Mouse (Mus musculus): ENCODE data around the gene Chfr. TPM values are rescaled to one million over a fixed set of nuclear protein-coding genes. Genes with fewer than 3 reads are reported as not detected.

Gene Chfr
- polyA plus RNA-seq, 1 experiment from 2014 or later = 23.6 TPM

GRCm38 (mm10) chr5:110177021-110177420, 41.4 kb downstream of the Chfr start:
- no peaks in the 10 kb centered on the region for H3K9me3 ChIP-seq (ENCODE audit: control insufficient read depth)
- H3K36me3 ChIP-seq (ENCODE audit: control insufficient read depth, insufficient read depth) = peaks cover 7% of the 10 kb centered on the region; the same call in 1 of the 2 replicates
- under 1% methylated on average over 19 of the region's 19 CpGs for WGBS
- H3K4me1 ChIP-seq (replicated peaks; ENCODE audit: control insufficient read depth, insufficient read depth, low read length) = no peaks in the 10 kb centered on the region; the same call in 1 of the 2 replicates
- TF ChIP-seq CTCF (IDR thresholded peaks at IDR 0.05; ENCODE audit: low read depth) = no peak
- peak overlapping the region; percentile 80 for H3K4me3 ChIP-seq (ENCODE audit: low read depth, low read length)
- ATAC-seq = peak; percentile 12; the same call in 1 of the 2 replicates
- H3K4me2 ChIP-seq (replicated peaks; ENCODE audit: low read depth) = peak overlapping the region; percentile 74
- H3K27me3 ChIP-seq (replicated peaks; ENCODE audit: control insufficient read depth, insufficient read depth, low read length) = no peaks in the 10 kb centered on the region
- peak overlapping the region; percentile 83 for H3K27ac ChIP-seq (ENCODE audit: low read depth, low read length)
- H3K9ac ChIP-seq (ENCODE audit: low read depth, low read length) = peak overlapping the region; percentile 86

DNA sequence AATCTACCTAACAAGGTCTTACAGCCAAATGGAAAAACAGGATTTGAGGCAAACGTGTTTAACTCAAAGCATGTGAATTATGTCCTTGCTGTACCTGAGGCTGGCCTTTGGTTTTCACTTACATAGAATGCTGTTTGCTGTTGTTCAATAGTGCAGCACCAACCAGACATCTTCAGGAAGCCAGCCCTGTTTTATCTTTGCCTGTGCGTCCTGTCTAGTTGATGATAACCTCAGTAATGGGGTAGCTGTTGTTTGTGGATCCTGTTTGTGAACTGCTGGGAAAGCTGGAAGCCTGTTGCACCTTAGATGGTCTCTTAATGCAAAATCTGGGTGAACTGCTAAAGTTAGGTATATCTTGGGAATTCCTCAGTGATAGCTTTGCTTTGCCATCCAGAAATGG, 43.0 kb downstream of the Chfr start:
- Histone ChIP-seq H3K27me3 (replicated peaks; ENCODE audit: control insufficient read depth, insufficient read depth, low read length) (no peaks in the 10 kb centered on the region), H3K27ac (ENCODE audit: low read depth, low read length) (no peak overlapping the region), H3K4me2 (replicated peaks; ENCODE audit: low read depth) (no peak overlapping the region), H3K36me3 (ENCODE audit: control insufficient read depth, insufficient read depth) (peaks cover 7% of the 10 kb centered on the region), H3K4me3 (ENCODE audit: low read depth, low read length) (no peak overlapping the region), H3K9me3 (ENCODE audit: control insufficient read depth) (no peaks in the 10 kb centered on the region), H3K9ac (ENCODE audit: low read depth, low read length) (no peak overlapping the region), H3K4me1 (replicated peaks; ENCODE audit: control insufficient read depth, insufficient read depth, low read length) (no peaks in the 10 kb centered on the region; the same call in 1 of the 2 replicates)
- WGBS = 83% methylated on average over 2 of the region's 2 CpGs
- no peak for ATAC-seq
- no peak for TF ChIP-seq CTCF (IDR thresholded peaks at IDR 0.05; ENCODE audit: low read depth)

- no peak overlapping the region for H3K4me3 ChIP-seq (ENCODE audit: low read depth, low read length)
- no peaks in the 10 kb centered on the region for H3K27me3 ChIP-seq (replicated peaks; ENCODE audit: control insufficient read depth, insufficient read depth, low read length)
- 88% methylated on average over 5 of the region's 5 CpGs for WGBS
- no peak overlapping the region for H3K4me2 ChIP-seq (replicated peaks; ENCODE audit: low read depth)
- no peak for ATAC-seq
- no peak for TF ChIP-seq CTCF (IDR thresholded peaks at IDR 0.05; ENCODE audit: low read depth)
- peaks cover 33% of the 10 kb centered on the region for H3K36me3 ChIP-seq (ENCODE audit: control insufficient read depth, insufficient read depth)
- no peak overlapping the region for H3K9ac ChIP-seq (ENCODE audit: low read depth, low read length)
- H3K4me1 ChIP-seq (replicated peaks; ENCODE audit: control insufficient read depth, insufficient read depth, low read length) = no peaks in the 10 kb centered on the region
- H3K27ac ChIP-seq (ENCODE audit: low read depth, low read length) = no peak overlapping the region
- no peaks in the 10 kb centered on the region for H3K9me3 ChIP-seq (ENCODE audit: control insufficient read depth)
Observed at GRCm38 (mm10) chr5:110181716-110182115, 46.1 kb downstream of the Chfr start.

DNA sequence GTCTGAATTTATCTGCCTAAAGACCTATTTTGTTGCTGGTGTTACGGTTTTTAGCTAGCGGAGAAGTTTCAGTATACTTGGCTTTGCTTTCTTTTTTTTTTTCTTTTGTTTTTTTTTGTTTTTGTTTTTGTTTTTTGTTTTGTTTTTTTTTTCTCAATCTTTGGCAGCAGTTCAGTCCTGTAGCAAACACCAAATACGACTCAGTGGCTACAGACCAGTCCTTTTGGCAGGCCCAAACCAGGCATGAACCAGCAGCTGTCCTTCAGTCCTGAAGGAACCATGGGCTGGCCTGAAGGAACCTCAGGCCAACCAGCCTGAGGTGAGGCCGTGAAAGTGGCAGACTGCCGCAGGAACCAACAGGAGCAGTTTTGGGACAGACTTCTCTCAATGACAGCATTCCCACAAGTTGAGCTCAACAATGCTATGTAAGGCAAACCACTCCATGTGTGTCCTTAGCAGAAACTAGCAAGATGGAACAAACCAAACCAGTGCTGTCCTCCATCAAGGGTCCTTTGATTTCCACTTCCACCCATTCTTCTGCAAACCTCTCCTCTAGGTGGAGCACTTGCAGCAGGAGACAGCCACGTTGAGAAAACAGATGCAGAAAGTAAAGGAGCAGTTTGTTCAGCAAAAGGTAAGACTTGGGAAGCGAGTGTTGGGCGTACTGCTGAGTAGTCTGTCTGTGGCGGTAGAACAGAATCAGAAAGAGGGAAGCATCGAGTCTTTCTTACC, 67.7 kb downstream of the Chfr start:
- Histone ChIP-seq H3K9ac (ENCODE audit: low read depth, low read length) (no peak overlapping the region), H3K4me1 (replicated peaks; ENCODE audit: control insufficient read depth, insufficient read depth, low read length) (no peaks in the 10 kb centered on the region), H3K4me3 (ENCODE audit: low read depth, low read length) (no peak overlapping the region), H3K36me3 (ENCODE audit: control insufficient read depth, insufficient read depth) (peaks cover 71% of the 10 kb centered on the region), H3K27me3 (replicated peaks; ENCODE audit: control insufficient read depth, insufficient read depth, low read length) (no peaks in the 10 kb centered on the region), H3K27ac (ENCODE audit: low read depth, low read length) (no peak overlapping the region), H3K9me3 (ENCODE audit: control insufficient read depth) (no peaks in the 10 kb centered on the region), H3K4me2 (replicated peaks; ENCODE audit: low read depth) (no peak overlapping the region)
- TF ChIP-seq CTCF (IDR thresholded peaks at IDR 0.05; ENCODE audit: low read depth) = peak; percentile 60
- ATAC-seq = no peak
- 87% methylated on average over 10 of the region's 10 CpGs for whole genome bisulfite sequencing

DNA sequence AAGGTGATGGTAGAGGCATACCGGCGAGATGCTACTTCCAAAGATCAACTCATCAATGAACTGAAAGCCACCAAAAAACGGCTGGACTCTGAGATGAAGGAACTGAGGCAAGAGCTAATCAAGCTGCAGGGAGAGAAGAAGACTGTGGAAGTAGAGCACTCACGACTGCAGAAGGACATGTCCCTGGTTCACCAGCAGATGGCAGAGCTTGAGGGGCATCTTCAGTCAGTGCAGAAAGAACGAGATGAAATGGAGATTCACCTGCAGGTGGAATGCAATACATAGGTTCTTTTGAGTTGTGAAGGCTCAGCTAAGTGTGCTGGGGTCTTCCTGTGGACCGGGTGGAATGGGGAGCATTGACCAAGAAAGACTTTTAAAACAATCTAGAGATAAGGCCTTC, 69.1 kb downstream of the Chfr start:
- ATAC-seq = no peak
- 78% methylated on average over 6 of the region's 6 CpGs for WGBS
- peak; percentile 60 for TF ChIP-seq CTCF (IDR thresholded peaks at IDR 0.05; ENCODE audit: low read depth)

GRCm38 (mm10) chr5:110211312-110211711, 75.7 kb downstream of the Chfr start:
- H3K4me2 ChIP-seq (replicated peaks; ENCODE audit: low read depth) = no peak overlapping the region
- no peak for TF ChIP-seq CTCF (IDR thresholded peaks at IDR 0.05; ENCODE audit: low read depth)
- H3K9ac ChIP-seq (ENCODE audit: low read depth, low read length) = no peak overlapping the region
- no peaks in the 10 kb centered on the region for H3K27me3 ChIP-seq (replicated peaks; ENCODE audit: control insufficient read depth, insufficient read depth, low read length)
- WGBS = 72% methylated on average over 2 of the region's 2 CpGs
- no peaks in the 10 kb centered on the region for H3K4me1 ChIP-seq (replicated peaks; ENCODE audit: control insufficient read depth, insufficient read depth, low read length)
- H3K9me3 ChIP-seq (ENCODE audit: control insufficient read depth) = no peaks in the 10 kb centered on the region
- H3K27ac ChIP-seq (ENCODE audit: low read depth, low read length) = no peak overlapping the region
- no peak overlapping the region for H3K4me3 ChIP-seq (ENCODE audit: low read depth, low read length)
- H3K36me3 ChIP-seq (ENCODE audit: control insufficient read depth, insufficient read depth) = peaks cover 89% of the 10 kb centered on the region
- no peak for ATAC-seq

More for the DNA sequence above, 69.1 kb downstream of the Chfr start:
- H3K27ac ChIP-seq (ENCODE audit: low read depth, low read length) = no peak overlapping the region
- H3K36me3 ChIP-seq (ENCODE audit: control insufficient read depth, insufficient read depth) = peaks cover 84% of the 10 kb centered on the region
- H3K27me3 ChIP-seq (replicated peaks; ENCODE audit: control insufficient read depth, insufficient read depth, low read length) = no peaks in the 10 kb centered on the region
- H3K4me1 ChIP-seq (replicated peaks; ENCODE audit: control insufficient read depth, insufficient read depth, low read length) = no peaks in the 10 kb centered on the region
- H3K4me3 ChIP-seq (ENCODE audit: low read depth, low read length) = no peak overlapping the region
- H3K9me3 ChIP-seq (ENCODE audit: control insufficient read depth) = no peaks in the 10 kb centered on the region
- no peak overlapping the region for H3K9ac ChIP-seq (ENCODE audit: low read depth, low read length)
- H3K4me2 ChIP-seq (replicated peaks; ENCODE audit: low read depth) = no peak overlapping the region

All from intestine, postnatal 0 days (tissue).